Mouse (Mus musculus) ovary, adult 18-20 months (tissue): Measurements from ENCODE around the gene Pgap2.

ENCODE experiments used
- DNase-seq: peaks from one replicate; pipeline ENCODE4 v3.0.0; 2022; ENCODE audit warnings: low spot score, mixed read lengths

Gene Pgap2

DNA sequence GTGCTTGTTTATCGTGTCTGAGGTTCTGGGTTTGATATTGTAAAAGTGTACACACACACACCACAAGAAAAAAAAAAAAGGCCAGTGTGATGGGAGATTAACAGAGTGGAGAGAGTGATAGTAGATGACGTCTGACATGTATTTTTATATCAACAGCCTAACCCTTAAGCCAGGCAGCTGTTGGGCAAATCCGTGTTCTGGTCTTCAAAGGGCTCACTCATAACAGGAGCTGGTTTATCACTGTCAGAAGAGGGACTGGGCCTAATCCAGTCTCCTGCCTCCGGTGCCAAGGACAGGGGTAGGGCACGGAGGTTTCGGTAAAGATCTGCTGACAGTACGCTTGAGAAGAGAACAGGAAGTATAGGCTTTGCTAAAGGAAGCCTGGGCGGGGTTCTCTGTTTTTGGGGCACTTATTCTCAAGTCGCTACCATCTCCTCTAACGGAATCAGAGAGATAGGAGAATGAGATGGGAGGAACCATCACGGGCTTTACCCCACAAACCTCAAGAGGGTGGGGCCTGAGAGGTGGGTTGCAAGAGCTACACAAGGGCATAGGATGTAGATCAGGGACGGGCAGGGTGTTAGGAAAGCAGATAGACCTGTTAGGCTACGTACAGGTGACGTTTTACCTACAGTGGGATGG lies 56.5 kb downstream of the Pgap2 start:
- DNase-seq, result no peak

DNA sequence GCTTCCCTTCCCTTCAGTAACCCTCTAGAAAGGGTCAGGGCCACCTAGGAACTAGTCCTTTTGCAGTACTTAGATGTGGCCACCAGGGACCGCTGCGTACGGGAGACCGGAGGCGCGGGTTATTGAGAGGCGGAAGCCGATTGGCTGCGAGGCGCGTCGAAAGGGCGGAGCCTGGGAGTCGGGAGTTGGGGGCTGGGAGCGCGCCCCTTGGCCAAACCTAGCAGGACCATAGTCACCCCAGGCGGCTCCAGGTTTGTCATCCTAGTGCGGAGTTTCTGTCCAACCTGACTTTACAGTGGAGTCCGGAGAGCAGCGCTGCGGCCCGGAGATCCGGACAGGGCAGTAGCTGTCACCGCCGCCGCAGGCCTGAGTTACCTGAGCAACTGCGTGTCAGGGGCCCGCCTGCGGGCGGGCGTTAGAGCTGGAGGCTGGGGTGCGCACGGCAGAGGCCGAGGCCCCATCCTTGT lies 57.1 kb downstream of the Pgap2 start:
- DNase-seq, result peak; percentile 85

DNA sequence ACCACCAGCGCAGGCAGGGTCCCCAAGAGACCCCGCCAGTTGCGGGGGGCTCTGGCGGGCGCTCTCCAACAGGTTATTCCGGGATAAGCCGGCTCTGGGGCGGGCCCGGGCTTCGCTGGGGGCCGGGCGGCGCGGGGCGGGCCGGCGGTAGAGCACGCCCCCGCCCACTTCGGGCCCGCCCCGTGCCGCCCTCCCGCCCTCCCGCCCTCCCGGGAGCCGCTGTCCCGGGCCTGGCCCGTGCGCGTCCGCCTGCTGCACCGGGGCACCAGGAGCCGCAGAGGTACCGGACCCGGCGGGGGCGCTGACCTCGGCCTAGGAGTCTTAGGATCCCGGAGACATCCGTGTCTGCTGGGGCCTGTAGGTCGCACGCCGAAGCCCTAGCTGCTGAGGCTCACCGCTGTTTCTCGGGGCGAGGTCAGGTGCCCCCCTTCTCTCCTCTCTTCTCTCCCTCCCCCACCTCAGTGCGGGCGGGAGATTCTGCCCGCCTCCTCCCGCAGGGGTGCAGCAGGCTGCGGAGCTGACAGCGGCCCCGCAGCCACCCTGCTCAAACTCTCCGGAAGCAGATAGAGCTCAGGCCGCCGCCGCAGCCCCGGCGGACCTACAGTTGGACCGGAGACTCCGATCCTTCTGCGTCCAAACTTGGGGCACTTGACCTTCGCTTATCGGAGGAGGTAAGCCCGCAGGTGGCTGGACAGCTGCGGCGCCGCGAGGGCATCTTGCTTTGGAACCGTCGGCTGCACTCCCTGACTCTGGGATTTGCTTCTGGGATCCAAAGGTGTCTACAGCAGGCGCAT lies 57.8 kb downstream of the Pgap2 start, which contains the start of gene Stim1:
Gene Stim1, plus strand, starts transcription at position 206 of the 794 bp plus-strand sequence.
- DNase-seq, result peak; percentile 62

DNA sequence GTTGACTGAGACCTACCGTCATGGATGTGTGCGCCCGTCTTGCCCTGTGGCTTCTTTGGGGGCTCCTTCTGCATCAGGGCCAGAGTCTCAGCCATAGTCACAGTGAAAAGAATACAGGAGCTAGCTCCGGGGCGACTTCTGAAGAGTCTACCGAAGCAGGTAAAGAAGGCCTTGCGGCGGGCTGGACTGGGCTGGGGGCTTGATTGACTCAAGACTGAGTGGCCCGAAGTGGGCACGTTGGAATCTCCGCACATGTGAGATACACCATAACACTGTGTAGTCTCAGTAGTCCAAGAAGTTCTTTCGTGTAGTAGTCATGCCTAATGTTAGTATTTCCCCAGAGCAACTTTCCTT lies 58.4 kb downstream of the Pgap2 start:
- no peak for DNase-seq

DNA sequence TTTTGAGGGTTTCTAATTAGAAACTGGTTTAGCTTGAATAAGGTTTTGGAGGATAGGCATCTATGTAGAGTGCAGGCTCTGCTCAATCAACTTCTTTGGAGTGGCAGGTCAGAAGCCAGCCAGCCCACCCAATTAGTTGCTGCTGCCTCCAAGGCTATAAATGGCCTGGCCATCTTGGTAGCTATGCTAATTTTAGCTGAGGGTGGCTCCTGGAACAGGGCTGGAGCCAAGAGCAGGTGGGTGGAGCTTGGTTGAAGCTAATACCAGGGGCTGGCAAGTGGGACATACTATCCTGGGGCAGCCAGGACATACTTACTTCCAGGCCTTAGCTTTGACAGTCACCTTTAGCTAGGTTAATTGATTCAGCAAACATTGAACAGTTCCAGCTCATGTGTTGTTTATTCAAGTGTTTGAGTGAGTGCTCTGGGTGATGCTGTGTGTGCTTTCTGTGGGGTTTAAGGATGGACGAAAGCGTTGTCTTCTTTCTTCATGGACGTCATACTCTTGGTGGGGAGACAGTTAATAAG lies 62.5 kb downstream of the Pgap2 start:
- DNase-seq, result no peak

DNA sequence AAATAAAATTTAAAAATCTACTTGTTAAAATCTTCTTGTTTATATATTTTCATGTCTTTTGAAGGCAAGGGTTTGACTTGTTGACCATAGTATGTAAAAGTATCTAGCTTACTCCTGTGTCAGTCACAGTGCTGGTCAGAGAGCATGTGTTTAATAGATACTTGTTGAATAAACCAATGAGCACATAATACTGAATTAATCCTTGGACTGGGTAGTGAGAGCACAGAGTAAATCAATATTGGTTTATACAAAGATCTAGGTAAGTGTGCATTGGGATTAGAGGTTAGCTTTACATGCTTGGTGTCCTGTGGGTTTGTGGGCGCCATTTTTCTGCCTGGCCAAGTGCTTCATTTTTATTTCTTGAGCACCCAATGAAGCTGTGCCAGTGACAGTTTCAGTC lies 71.4 kb downstream of the Pgap2 start:
- no peak for DNase-seq

DNA sequence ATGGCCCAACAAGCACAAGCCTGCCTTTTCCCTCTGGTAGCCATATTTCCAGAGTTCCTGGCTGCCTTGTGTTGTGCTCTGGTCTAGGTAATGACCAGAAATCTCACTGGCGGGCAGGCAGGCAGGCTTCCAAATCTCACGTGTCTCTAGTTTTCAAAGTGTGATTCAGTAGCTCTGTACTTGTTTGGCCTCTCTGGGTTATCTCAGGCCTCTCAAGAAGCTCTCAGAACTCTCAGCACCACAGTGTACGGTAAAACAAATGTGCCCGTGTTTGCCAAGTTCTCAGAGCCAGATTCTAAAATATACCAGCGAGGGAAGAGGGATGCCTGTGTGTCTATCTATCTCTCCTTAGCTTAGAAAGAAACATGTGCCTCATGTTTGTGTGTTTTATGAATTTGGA lies 72.3 kb downstream of the Pgap2 start:
- DNase-seq, result no peak
